Mouse (Mus musculus): ENCODE measurements at regions not wholly inside any gene's neighbourhood (a gene's known extent, or its start where the extent isn't known, plus 50 kb on each side); places are given as distances from the start of the nearest gene placed in this dataset.

GRCm38 (mm10) chr13:60100130-60101112 lies 76.7 kb downstream of the Gas1 start:
- no peak overlapping the region for H3K4me2 ChIP-seq (ENCODE audit: low read depth)
- DNase-seq (no peak), ATAC-seq (no peak)
- 67% methylated on average over 12 of the region's 12 CpGs for WGBS
- H3K27me3 ChIP-seq (ENCODE audit: insufficient read depth, low read length), result no peaks in the 10 kb centered on the region
- no peak overlapping the region for H3K27ac ChIP-seq (ENCODE audit: low read depth, low read length)
- no peak overlapping the region for H3K4me3 ChIP-seq (ENCODE audit: low read depth, low read length)
- no peaks in the 10 kb centered on the region for H3K9me3 ChIP-seq (ENCODE audit: low read length)
- no peaks in the 10 kb centered on the region for H3K4me1 ChIP-seq (ENCODE audit: insufficient read depth)
- no peak overlapping the region for H3K9ac ChIP-seq
- H3K36me3 ChIP-seq (ENCODE audit: insufficient read depth), result no peaks in the 10 kb centered on the region
- TF ChIP-seq CTCF (IDR thresholded peaks at IDR 0.05; ENCODE audit: low read depth), result no peak

- Histone ChIP-seq H3K4me2 (ENCODE audit: low read depth) (no peak overlapping the region), H3K36me3 (ENCODE audit: insufficient read depth) (no peaks in the 10 kb centered on the region), H3K4me3 (ENCODE audit: low read depth, low read length) (no peak overlapping the region), H3K27ac (ENCODE audit: low read depth, low read length) (no peak overlapping the region), H3K27me3 (ENCODE audit: insufficient read depth, low read length) (no peaks in the 10 kb centered on the region), H3K9me3 (ENCODE audit: low read length) (no peaks in the 10 kb centered on the region), H3K9ac (no peak overlapping the region), H3K4me1 (ENCODE audit: insufficient read depth) (no peaks in the 10 kb centered on the region)
- DNase-seq (no peak), ATAC-seq (no peak)
- 71% methylated on average over 14 of the region's 14 CpGs for WGBS
- TF ChIP-seq CTCF (IDR thresholded peaks at IDR 0.05; ENCODE audit: low read depth), result peak; percentile 52
Observed at GRCm38 (mm10) chr13:60099469-60100129, 77.6 kb downstream of the Gas1 start.

GRCm38 (mm10) chr13:60098394-60098793 lies 78.8 kb downstream of the Gas1 start:
- no peak overlapping the region for H3K9ac ChIP-seq
- no peaks in the 10 kb centered on the region for H3K4me1 ChIP-seq (ENCODE audit: insufficient read depth)
- H3K4me2 ChIP-seq (ENCODE audit: low read depth), result no peak overlapping the region
- ATAC-seq (no peak), DNase-seq (no peak)
- TF ChIP-seq CTCF (IDR thresholded peaks at IDR 0.05; ENCODE audit: low read depth), result no peak
- H3K27ac ChIP-seq (ENCODE audit: low read depth, low read length), result no peak overlapping the region
- no peaks in the 10 kb centered on the region for H3K36me3 ChIP-seq (ENCODE audit: insufficient read depth)
- H3K27me3 ChIP-seq (ENCODE audit: insufficient read depth, low read length), result no peaks in the 10 kb centered on the region
- H3K9me3 ChIP-seq (ENCODE audit: low read length), result no peaks in the 10 kb centered on the region
- WGBS, result 77% methylated on average over 3 of the region's 3 CpGs
- no peak overlapping the region for H3K4me3 ChIP-seq (ENCODE audit: low read depth, low read length)

- Histone ChIP-seq H3K27me3 (ENCODE audit: insufficient read depth, low read length) (no peaks in the 10 kb centered on the region), H3K36me3 (ENCODE audit: insufficient read depth) (no peaks in the 10 kb centered on the region), H3K27ac (ENCODE audit: low read depth, low read length) (no peak overlapping the region), H3K4me1 (ENCODE audit: insufficient read depth) (no peaks in the 10 kb centered on the region), H3K4me2 (ENCODE audit: low read depth) (no peak overlapping the region), H3K4me3 (ENCODE audit: low read depth, low read length) (no peak overlapping the region), H3K9ac (no peak overlapping the region), H3K9me3 (ENCODE audit: low read length) (no peaks in the 10 kb centered on the region)
- no peak for TF ChIP-seq CTCF (IDR thresholded peaks at IDR 0.05; ENCODE audit: low read depth)
- DNase-seq, result no peak
- ATAC-seq, result no peak
- 52% methylated on average over 6 of the region's 6 CpGs for WGBS
Observed at GRCm38 (mm10) chr13:60097776-60098175, 79.4 kb downstream of the Gas1 start.

GRCm38 (mm10) chr13:60086657-60087056 lies 90.5 kb downstream of the Gas1 start:
- Histone ChIP-seq H3K36me3 (ENCODE audit: insufficient read depth) (no peaks in the 10 kb centered on the region), H3K4me1 (ENCODE audit: insufficient read depth) (no peaks in the 10 kb centered on the region), H3K9me3 (ENCODE audit: low read length) (no peaks in the 10 kb centered on the region), H3K4me3 (ENCODE audit: low read depth, low read length) (no peak overlapping the region), H3K9ac (no peak overlapping the region), H3K4me2 (ENCODE audit: low read depth) (no peak overlapping the region), H3K27ac (ENCODE audit: low read depth, low read length) (no peak overlapping the region), H3K27me3 (ENCODE audit: insufficient read depth, low read length) (no peaks in the 10 kb centered on the region)
- 0 out of 2 replicates have a peak, but pooled peaks have one; percentile 10 for ATAC-seq
- WGBS, result 54% methylated on average over 8 of the region's 8 CpGs
- TF ChIP-seq CTCF (IDR thresholded peaks at IDR 0.05; ENCODE audit: low read depth), result no peak
- peak; percentile 28 for DNase-seq

- Histone ChIP-seq H3K9me3 (ENCODE audit: low read length) (no peaks in the 10 kb centered on the region), H3K36me3 (ENCODE audit: insufficient read depth) (no peaks in the 10 kb centered on the region), H3K9ac (no peak overlapping the region), H3K27ac (ENCODE audit: low read depth, low read length) (no peak overlapping the region), H3K4me2 (ENCODE audit: low read depth) (peak overlapping the region; percentile 13; the same call in 1 of the 2 replicates), H3K4me3 (ENCODE audit: low read depth, low read length) (no peak overlapping the region), H3K4me1 (ENCODE audit: insufficient read depth) (no peaks in the 10 kb centered on the region), H3K27me3 (ENCODE audit: insufficient read depth, low read length) (no peaks in the 10 kb centered on the region)
- 9% methylated on average over 12 of the region's 12 CpGs for WGBS
- no peak for TF ChIP-seq CTCF (IDR thresholded peaks at IDR 0.05; ENCODE audit: low read depth)
- ATAC-seq (peak; percentile 76), DNase-seq (peak; percentile 50)
Observed at GRCm38 (mm10) chr13:60084975-60085374, 92.2 kb downstream of the Gas1 start.

- ATAC-seq (no peak), DNase-seq (no peak)
- TF ChIP-seq CTCF (IDR thresholded peaks at IDR 0.05; ENCODE audit: low read depth), result no peak
- Histone ChIP-seq H3K36me3 (ENCODE audit: insufficient read depth) (no peaks in the 10 kb centered on the region), H3K9me3 (ENCODE audit: low read length) (no peaks in the 10 kb centered on the region), H3K4me2 (ENCODE audit: low read depth) (no peak overlapping the region), H3K9ac (no peak overlapping the region), H3K27ac (ENCODE audit: low read depth, low read length) (no peak overlapping the region), H3K4me3 (ENCODE audit: low read depth, low read length) (no peak overlapping the region), H3K27me3 (ENCODE audit: insufficient read depth, low read length) (no peaks in the 10 kb centered on the region), H3K4me1 (ENCODE audit: insufficient read depth) (no peaks in the 10 kb centered on the region)
- 53% methylated on average over 4 of the region's 4 CpGs for WGBS
Observed at GRCm38 (mm10) chr13:60084290-60084689, 92.9 kb downstream of the Gas1 start.
